Mouse (Mus musculus): Measurements from ENCODE around the gene Spata16. TPM values are rescaled to one million over a fixed set of nuclear protein-coding genes. Genes with fewer than 3 reads are reported as not detected.

Spata16 gene
- polyA plus RNA-seq (2017; shearing (Covaris generic)): not detected

GRCm38 (mm10) chr3:26637402-26637801 lies at the start of gene Spata16:
TSS of gene Spata16 (plus strand) at chr3:26637620.

Measured in inflammation-experienced regulatory T-cells, adult 16 weeks (primary cell).